Mouse (Mus musculus): Measurements from ENCODE around the gene Gm37240. TPM values are rescaled to one million over a fixed set of nuclear protein-coding genes. Genes with fewer than 3 reads are reported as not detected.

Gm37240 gene
- total RNA-seq, 2 experiments from 2014 or later, result not detected

DNA sequence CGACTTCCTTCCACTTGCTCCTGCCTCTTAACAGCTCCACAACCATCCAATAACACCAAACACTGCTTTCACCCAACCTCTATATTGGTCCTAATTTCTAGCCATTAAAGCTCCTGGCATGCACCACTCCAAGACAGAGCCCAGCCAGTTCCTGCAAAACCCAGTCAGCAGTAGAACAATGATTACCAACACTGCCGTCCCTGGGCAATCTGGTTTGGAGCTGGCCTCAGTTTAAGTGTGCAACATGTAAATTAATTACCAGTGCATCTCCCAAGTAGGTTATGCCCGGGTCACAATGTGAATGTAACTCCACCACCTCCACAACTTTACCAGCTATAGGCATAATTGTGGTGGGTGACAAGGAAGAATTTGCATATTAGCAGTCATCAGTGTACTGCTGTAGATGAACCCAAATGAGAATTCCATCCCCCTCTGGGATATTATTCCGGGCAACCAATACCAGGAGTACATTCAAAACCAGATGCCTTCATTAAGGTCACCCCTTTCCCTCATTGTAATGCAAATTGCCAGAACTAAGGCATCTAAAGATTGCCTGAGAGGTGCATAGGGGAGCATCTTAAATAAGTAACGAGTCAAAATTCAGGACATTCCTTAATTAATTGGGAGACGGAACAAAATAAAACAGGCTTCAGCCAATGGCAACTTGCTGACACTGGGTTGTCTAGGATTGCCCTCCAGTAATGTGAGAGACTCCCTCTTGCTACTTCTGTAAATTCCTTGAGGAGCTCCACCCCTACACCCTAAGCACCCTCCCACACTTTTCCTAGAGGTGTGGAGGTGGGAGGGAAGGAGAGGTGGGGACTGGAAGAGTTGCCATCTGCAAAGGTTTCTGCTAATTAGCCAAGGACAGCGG lies 549.2 kb downstream of the Gm37240 start:
- no peak for ATAC-seq (replicated peaks; ENCODE audit: low FRiP score, poor library complexity, severe bottlenecking)

DNA sequence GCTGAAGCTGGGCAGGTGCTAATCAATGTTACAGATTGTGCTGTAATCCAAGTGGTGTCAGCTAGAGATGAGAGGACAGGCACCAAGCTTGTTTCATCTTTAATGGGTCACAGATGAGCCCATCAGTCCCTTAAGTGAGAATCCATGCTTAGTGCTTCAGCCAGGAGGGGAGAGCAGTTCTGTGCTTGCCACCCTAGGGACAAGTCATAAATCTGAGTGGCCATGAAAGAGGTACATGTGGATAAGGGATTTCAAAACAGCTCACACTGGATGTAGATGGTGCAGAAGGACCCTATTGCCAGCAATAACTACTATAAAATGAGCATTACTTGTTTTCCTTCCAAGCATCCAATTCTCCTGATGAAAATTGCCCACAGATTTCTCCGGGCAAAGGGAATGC lies 551.8 kb downstream of the Gm37240 start:
- ATAC-seq (replicated peaks; ENCODE audit: low FRiP score, poor library complexity, severe bottlenecking), result no peak

DNA sequence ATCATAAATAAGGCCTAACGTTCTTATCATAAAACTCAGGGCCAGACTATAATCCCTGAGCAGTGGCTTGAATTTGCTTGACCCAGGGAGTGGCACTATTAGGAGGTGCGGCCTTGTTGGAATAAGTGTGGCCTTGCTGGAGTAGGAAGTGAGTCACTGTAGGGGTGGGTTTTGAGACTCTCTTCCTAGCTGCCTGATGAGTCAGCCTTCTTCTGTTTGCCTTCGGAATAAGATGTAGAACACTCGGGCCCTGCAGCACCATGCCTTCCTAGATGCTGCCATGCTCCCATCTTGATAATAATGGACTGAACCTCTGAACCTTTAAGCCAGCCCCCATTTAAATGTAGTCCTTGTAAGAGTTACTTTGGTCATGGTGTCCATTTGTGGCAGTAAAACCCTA lies 555.0 kb downstream of the Gm37240 start:
- ATAC-seq (replicated peaks; ENCODE audit: low FRiP score, poor library complexity, severe bottlenecking), result no peak

DNA sequence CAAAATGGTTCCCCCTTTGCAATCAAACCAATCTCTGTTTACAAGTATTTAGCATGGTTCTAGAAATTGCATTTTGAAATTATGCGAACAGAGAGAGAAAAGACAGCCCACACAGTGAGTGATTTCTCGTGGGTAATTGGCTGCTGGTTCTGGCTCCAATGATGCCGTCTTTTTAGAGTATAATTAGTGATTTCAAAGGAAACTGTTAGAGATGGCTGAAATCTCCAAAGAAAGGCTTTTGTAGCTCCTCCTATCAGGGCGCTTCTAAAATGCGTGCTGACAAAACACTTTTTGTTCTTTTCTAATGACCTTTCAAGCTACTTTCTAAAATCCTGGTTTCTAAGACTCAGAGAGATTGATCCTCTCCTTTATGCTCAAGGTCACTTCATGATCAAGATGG lies 569.1 kb downstream of the Gm37240 start:
- no peak for ATAC-seq (replicated peaks; ENCODE audit: low FRiP score, poor library complexity, severe bottlenecking)

DNA sequence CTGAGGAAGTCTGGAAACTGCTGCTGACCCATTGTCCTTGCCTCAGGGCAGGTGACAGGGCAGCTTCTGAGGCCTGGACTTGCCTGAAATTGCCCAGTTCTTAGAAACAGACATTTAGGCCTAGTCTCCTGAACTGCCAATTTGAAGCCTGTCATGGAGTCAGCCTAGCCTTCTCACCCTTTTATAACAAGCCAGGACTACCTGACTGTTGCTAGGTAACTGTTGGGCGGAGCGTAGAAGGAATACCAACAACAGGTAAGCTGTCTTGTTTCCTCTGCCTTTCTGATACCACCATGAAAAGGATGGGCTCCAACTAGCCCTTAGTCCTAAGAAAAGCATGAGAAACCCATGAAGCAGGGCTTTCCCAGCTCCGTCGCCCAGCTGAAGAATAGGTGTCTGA lies 570.0 kb downstream of the Gm37240 start:
- ATAC-seq (replicated peaks; ENCODE audit: low FRiP score, poor library complexity, severe bottlenecking), result no peak

DNA sequence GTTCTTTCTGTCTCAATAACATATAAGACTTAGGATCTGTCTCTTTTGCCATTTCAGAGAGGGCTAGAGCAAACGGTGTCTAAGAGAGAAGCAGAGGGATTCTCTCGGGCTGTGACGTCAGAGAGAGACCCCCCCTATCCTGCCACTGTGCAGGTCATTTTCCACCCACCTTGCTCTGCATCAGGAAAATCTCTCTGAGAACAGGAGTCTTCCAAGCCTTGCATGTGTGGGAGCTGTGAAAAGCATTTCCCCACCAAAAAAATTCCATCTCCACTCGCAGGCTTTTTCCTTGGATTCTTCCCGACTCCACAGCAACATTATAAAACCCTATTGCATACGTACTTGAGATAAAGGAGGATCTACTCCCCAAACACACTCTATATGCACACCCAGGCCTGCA lies 572.4 kb downstream of the Gm37240 start:
- no peak for ATAC-seq (replicated peaks; ENCODE audit: low FRiP score, poor library complexity, severe bottlenecking)

DNA sequence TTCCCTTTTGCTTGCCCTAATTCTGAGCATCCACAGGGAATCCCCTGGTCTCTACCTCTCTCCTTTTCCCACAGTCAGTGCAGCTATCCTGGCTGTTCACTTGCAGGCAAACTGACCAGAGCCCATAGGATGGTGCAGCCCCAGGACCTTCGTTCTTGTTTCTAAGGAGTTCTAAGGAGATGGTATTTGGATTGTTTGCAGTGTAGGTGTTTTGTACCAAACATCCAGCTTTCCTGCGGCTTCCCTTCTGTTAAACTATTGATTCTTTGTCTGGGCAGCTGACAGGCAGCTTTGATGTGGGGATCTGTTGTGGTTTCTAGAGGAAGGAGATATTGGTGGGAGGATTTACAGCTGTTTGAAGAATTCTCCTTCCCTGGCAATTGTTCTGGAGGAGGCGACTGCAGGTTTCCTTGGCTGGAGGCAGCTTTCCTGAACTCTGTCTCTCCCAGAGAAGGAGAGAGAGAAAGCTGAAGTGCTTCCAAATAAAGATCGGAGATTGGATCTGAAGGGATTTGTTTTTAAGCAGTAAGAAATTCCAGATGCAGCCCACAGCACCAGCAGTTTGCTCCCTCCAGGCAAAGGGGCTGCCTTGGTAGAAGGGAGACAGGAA lies 573.6 kb downstream of the Gm37240 start:
- no peak for ATAC-seq (replicated peaks; ENCODE audit: low FRiP score, poor library complexity, severe bottlenecking)

DNA sequence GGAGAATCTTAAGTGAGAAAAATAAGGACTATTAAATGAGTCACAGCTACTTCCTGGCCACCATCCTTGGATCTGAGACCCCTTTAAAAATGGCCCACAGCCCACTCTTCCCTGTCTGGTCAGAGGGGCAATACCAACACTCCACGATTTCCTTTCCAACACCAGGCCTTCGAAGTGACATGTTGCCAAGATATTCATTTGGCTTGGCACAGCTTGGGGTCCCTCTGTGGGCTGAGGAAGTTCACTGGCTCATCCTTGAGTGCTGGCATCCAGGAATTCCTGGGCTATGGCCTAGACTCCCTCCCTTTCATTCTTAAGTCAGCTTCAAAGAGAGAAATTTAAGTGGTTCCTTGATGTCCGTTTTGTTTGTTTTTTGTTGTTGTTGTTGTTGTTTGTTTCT lies 576.1 kb downstream of the Gm37240 start:
- no peak for ATAC-seq (replicated peaks; ENCODE audit: low FRiP score, poor library complexity, severe bottlenecking)

DNA sequence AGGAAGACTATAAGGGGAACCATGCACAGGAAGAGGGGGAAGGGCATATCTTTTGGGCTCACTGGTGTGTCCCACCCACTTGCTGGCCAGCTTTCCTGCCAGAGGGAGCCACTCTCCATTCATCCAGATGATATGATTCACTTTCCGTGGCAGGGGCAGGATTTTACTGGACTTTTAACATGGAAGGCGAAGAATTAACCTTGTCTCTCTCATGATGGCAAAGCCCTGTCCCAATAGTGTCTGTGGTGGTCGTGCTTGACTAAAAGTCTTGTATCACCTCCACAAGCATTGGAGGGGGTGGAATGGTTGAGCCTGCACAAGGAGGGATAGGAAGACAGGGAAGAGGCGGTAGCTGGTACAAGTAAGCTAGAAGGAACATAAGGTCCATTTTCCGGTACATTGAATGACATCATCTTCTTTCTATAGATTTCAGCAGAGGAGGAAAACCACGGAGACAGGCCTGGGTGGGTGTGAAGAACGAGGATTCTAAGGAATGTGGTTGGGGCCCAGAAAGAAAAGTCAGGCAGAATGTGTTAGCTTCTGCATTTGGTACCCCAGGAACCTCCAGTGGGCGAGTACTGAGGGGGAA lies 576.8 kb downstream of the Gm37240 start:
- ATAC-seq (replicated peaks; ENCODE audit: low FRiP score, poor library complexity, severe bottlenecking), result no peak

DNA sequence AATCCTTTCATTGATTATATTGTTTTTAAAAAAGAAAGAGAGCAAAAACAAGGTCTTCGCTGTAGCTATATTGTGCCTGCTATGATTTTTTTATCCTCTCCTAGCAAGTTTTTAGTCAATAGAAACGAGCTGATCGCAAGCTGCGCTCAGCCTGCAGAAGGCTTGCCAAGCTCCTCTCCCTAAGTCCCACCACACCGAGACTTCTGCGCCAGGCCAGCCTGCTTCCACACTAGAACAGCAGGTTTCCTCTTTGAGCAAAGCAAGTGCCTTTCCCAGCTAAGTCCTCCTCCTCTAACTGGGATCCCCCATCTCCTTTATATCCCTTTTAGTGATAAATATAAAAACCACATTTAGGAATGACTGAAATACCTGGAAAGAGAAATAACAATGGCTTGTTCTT lies 578.1 kb downstream of the Gm37240 start:
- no peak for ATAC-seq (replicated peaks; ENCODE audit: low FRiP score, poor library complexity, severe bottlenecking)

DNA sequence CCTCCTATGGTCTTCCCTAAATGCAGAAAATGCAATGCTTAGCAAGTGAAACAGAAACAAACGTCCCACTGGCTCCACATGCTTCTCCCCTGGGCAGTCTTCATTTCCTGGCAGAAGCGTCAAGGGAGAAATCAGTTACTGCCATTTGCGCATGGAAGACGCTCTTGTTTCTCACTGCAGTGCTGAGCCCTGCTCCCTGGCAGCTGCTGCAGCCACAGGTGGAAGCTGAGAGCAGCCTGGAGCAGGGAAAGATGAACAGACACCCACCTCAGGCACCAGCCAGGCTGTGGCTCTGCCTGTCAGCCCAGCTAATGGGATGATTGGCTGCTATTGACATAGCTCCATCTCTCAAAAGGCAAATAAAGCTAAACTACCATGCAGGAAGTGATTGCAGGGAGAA lies 578.6 kb downstream of the Gm37240 start:
- ATAC-seq (replicated peaks; ENCODE audit: low FRiP score, poor library complexity, severe bottlenecking), result no peak

DNA sequence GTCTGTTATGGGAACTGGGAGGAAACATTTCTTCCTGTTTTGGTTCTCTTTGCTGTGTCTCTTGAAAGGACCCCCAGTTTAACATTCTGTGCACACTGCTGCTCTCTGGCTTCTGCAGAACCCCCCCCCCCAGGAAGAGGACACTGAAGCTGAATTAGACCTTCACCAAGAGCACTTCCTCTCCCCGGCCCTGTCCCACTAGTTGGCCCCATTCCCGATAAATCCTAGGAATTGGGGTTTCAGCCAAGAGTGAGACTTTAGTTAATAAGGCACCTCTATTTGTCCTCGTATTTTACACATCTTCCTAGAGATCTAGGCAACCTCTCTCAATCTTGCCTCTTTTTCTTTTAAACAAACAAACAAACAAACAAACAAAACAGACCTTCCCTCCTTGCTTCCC lies 585.5 kb downstream of the Gm37240 start:
- ATAC-seq (replicated peaks; ENCODE audit: low FRiP score, poor library complexity, severe bottlenecking), result no peak

DNA sequence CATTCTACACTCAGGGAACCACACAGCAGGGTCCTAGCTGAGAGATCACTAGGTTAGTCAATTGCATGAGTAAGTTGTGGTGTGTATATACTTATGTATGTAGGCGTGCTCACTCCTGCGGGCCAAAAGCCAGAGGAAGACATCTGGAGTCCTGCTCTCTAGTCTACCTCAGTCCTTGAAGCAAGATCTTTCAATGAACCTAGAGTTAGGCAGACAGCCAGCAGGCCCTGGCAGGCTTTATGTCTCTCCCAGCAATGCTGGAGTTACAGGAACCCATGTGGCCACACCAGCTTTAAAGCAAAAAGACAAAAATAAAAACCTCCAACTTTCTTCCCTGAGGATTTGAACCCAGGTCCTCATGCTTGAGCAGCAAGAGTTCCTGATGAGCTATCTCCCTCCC lies 586.0 kb downstream of the Gm37240 start:
- no peak for ATAC-seq (replicated peaks; ENCODE audit: low FRiP score, poor library complexity, severe bottlenecking)

DNA sequence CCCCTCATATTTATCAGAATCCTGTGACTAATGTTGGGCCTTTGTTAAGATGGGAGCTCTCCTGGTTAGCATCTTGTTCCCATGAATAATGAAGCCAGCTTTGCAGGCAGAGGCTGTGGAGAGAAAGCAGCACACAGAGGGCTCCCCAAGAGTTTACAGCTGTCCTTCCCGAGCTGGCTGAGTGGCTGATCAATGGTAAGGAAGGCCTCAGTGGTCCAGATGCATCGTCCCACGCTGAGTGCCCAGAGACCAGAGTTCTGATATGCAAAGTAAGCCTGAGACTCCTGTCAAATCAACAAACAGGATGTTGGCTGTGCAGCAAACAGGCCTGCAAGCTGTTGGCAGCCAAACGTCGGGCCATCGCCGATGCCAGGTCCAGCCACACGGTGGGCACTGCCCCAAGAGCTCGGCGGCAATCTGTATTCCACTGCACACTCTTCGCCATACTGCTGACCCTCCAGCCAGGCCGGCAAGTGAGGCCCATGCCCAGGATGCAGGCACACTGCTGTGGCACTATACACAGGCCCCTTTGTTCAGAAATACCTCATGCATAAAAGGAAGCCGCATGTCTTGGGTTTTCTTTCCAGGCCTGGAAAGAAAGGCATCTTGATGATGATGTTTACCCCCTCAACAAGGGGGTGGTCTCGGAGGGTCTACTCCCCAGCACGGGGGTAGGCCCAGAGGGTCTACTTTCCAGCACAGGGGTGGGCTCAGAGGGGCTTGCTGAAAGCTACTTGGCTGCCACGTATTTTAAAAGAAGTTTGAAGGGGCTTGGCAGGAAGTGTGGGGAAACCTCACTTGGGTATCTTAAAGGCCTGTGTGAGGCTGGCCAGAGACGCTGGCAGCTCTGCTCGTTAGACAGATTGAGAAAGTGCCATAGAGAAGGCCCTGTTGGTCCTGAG lies 587.4 kb downstream of the Gm37240 start:
- no peak for ATAC-seq (replicated peaks; ENCODE audit: low FRiP score, poor library complexity, severe bottlenecking)

DNA sequence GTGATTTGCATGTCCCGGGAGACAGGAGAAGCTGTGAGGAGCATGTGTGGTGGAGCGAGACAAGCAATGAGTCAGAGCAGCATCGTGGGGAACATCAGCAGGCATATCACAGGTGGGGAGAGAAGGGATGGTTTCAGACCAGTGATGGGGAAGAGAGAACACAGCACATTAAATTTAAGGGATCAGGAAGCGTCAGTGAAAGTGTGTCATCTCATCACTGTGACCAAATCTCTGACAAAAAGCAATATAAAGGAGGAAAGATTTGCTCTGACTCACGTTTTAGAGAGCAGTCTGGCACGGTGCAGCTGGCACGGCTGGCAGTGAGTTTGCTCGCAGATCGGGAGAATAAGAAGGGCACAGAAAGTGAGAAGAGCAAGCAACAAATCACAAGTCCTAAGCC lies 592.1 kb downstream of the Gm37240 start:
- no peak for ATAC-seq (replicated peaks; ENCODE audit: low FRiP score, poor library complexity, severe bottlenecking)

DNA sequence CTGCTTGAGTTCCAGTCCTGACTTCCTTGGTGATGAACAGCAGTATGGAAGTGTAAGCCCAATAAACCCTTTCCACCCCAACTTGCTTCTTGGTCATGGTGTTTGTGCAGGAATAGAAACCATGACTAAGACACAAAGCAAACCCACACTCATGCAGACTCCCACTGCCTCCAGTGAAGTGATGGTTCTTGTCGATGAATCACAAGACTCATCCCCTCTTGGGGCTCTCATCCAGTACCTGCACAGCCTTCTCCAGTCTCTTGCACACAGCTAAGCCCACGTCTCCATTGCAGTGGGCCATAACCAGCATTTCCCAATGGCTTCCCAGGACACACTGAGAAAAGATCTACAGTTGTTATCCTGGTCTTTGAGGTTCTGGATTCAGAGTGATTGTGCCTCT lies 599.7 kb downstream of the Gm37240 start:
- ATAC-seq (replicated peaks; ENCODE audit: low FRiP score, poor library complexity, severe bottlenecking), result no peak

DNA sequence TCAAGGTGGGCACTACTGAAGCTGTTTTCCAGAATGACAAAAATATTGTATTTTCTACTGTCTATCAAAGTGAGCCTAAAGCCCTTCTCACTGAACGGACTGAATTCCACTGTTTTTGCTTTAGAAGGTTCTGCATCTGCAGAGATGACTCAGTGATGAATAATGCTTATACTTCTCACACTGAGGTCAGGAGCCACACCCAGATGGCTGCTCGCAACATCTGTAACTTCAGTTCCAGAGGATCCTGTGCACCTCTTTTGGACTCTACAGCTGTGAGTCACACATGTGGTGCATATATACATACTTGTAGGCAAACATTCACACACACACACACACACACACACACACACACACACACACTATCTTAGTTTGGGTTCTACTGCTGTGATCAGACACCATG lies 602.8 kb downstream of the Gm37240 start:
- ATAC-seq (replicated peaks; ENCODE audit: low FRiP score, poor library complexity, severe bottlenecking), result no peak

DNA sequence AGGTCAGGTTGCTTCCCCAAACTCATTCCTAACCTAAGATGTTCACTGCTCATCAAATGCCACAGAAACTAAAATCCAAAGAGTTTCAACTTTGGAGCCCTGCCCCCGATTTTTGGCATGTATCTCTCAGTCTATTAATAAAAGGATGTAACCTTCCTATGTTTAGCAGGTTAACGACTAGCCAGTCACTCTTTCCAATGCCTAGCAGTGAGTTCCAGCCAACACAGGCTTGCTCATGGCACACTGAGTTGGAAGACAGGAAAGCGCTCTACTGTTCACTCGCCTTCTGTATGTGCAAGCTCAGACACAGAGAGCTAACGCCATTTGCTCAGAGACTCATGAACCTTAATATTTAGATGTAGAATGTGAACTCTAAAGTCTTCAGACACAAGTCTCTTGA lies 604.5 kb downstream of the Gm37240 start:
- ATAC-seq (replicated peaks; ENCODE audit: low FRiP score, poor library complexity, severe bottlenecking), result no peak

DNA sequence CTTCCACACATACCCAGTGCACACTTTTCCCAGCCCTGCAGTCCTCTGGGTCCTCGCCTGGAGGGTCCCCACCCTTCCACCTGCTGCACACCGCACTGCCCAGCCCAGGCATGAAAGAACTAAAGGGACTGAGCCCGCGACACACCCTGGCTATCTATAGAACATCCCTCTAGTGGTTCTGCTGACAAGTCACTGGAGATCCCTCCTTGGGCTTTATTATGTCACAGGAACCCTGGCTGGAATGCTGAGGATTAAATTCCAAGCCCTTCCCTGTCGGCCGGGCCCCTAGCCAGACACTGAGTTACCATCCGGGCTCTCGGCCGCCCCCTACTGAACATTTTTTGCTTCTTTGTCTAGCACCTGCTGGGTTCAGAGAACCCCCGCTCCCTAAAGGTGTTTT lies 612.2 kb downstream of the Gm37240 start:
- ATAC-seq (replicated peaks; ENCODE audit: low FRiP score, poor library complexity, severe bottlenecking), result no peak

DNA sequence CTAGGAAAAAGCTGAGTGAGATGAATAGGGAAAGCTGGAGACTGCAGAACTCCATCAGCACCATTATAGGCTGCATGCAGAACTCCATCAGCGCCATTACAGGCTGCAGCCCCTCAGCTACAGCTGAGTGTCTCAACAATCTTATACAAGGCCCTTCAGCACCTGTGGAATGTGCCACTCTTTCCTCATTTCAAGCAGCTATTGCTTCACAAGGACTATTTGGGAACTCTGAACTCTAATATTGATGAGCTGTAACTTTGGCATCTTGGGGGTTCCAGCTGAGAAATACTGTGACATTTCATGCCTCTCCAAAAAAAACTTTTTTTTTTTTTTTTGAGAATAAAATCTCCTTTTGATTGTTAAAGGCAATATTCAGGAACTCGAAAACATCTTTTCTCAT lies 615.8 kb downstream of the Gm37240 start:
- ATAC-seq (replicated peaks; ENCODE audit: low FRiP score, poor library complexity, severe bottlenecking), result no peak

All from erythroblast, adult 5-6 weeks (primary cell).